Mouse (Mus musculus) cerebellum, adult 2 months (tissue): ENCODE results near the gene Fn3k.

Experiments used
- CTCF ChIP-seq: fragments of 200-500 bp; IDR thresholded peaks from 2 replicates; pipeline ENCODE4 v1.5.1; 2011; ENCODE audit warnings: low read depth, mild to moderate bottlenecking, control low read depth, low read length, moderate library complexity, borderline replicate concordance; ENCODE audit not compliant: insufficient read depth
- POLR2A ChIP-seq: fragments of 200-500 bp; IDR thresholded peaks from 2 replicates; pipeline ENCODE4 v1.6.1; 2011; ENCODE audit warnings: low read length, control low read depth, borderline replicate concordance; ENCODE audit not compliant: insufficient read depth

DNA sequence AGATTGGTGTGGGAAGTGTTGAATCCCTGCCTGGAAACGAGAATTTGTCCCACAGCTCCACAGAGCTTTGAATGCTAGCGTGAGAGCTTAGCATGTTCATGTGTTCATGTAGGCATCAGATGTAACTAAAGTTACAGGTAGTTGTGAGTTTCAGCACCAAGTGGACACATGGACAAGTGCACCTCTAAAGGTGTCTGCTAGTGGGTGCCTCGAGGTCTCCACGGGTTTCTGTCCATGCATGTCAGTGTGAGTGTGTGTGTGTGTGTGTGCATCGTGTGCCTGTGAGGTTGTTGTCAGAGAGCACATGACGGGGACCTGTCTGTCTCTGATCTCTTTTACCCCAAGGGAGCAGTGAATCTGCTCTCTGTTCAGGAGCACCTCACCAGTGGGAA, 46.2 kb upstream of the Fn3k start:
- TF ChIP-seq CTCF (no peak; the same call in 1 of the 2 replicates), POLR2A (no peak)
